Mouse (Mus musculus) embryo, embryonic 11 days (tissue): ENCODE results near the gene Car5a.

ENCODE experiments used
- DNase-seq: peaks from one replicate; pipeline ENCODE4 v3.0.0-alpha.2; 2015

The Car5a gene

GRCm38 (mm10) chr8:121954981-121955555, 10.4 kb upstream of the Car5a start:
- no peak for DNase-seq

DNA sequence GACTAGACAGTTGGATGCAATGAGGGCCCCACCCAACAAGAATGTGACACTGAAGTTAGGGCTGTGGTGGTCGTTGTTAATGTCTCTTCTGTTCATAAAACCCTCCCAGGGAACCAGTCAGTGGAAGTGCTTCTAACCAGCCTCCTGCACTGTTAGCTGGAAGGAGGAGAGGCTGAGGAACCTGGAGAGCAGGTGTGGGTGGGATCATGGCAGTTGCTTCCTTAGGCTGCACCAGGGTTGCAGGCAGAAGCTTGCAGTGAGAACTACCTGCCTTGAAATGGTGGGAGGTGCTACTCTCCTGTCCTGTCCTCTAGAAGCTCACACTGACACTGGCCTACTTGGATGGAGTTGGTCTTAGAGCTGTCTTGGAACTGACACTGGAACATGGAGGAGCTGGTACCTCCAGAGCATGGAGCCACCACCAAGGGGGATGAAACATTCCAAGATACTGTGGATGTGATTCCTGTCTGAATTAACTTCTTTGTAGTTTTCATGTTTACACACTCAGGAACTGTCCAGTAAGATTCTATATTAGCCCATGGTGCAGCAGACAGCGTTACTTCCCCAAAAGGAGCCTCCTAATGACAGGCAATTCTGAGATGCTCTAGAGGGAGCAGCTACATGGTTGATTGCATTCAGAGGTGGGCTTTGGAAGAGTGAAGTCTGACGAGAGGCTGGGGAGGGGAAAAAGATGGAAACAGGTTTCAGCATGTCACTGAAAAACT, 9.3 kb upstream of the Car5a start:
- no peak for DNase-seq

DNA sequence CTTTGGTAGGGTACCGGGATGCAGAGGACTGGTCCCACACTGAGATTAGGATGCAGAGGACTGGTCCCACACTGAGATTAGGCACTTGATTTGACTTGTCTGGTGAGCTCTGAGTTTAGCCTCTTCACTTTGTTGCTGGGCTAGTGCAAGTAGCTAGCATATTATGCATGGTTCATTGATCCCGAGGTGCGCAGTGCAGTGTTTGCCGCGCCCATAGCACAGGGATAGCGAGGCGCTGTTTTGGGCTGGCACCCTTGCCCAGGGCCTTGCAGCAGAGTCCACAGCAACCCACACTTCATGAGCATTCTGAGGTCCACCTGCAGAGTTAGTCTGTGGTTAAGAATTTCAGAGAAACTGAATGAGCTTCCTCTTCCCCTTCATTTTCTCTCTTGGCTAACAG, 8.1 kb upstream of the Car5a start:
- DNase-seq: no peak

- DNase-seq: no peak
Measured at GRCm38 (mm10) chr8:121952122-121952521, 7.4 kb upstream of the Car5a start.

- no peak for DNase-seq
Measured at GRCm38 (mm10) chr8:121951656-121952009, 6.9 kb upstream of the Car5a start.

DNA sequence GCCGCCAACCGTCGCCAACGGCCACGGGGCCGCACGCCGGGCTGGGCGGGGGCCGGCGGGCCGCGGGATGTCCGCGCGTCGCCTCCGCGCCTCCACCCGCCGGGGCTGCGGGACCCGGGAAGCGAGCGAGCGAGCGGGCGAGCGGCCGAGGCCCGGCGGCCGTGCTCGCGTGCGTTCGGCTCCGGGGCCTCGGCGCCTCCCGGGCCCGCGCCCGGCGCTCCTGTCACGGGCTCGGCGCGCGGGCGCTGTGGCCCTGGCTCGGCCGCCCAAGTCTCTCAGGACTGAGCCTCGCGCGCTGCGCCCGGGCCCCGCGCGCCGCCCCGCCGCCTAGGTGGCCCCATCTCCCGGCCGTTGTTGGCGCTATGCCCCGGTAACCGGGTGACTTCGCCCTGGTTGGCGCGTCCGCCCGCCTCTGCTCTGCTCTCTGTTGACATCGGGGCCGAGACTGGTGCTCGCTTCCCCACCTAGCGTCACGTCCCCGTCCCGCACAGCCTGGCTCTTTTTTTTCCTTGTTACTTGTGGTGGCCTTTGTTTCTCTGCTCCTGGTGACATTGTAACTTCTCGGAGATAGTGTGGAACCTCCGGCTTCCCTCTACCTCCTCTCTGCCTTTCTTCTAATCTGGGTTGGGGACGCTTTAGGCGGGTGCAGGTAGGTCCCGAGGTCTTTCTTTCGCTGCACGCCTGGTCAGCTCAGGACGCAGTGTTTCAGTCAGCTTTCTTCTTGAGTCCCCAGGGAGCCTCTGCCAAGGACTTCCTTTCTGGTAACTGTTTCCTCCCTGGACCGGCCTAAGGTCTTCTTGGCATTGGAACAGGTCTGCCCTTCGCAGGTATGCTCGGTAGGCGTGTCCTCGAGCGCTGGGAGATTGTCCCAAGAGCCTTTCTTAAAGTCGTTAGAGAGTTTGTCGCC, 6.3 kb upstream of the Car5a start:
- peak; percentile 56 for DNase-seq

DNA sequence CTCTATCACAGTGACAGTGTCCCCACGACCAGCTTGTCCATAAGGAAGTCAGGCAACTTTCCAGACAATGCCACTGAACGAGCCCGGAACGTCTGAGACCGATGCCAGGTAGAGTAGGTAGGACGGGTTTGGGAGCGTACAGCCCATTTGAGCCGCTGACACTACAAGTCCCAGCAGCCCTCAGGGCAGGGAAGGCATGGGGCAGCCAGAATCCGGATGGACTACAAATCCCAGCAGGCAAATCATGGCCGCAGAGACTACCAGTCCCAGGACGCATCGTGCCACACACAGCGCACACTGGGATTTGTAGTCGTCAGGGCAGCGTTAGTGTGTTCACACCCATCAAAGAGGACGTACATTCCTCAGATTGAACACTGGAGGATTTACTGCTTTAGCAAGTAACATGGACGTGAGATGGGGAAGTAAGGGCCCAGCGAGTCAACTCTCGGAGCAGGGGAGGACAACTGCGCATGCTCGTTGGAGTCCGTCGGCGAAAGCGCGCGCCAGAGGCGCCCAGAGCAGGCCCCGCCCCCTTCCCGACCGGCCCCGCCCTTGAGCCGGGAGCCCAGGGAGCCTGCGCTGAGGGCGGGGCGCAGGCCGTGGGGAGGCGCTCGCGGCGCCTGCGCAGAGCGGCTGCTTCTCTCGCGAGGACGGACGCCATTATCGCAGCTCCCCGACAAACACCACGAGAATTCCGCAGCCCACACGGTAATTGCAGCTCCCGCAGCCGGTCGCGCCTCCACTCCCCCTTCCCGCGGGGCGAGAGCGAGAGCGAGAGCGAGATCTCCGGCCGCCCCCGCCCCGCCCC, 5.4 kb upstream of the Car5a start:
- peak; percentile 99 for DNase-seq

DNA sequence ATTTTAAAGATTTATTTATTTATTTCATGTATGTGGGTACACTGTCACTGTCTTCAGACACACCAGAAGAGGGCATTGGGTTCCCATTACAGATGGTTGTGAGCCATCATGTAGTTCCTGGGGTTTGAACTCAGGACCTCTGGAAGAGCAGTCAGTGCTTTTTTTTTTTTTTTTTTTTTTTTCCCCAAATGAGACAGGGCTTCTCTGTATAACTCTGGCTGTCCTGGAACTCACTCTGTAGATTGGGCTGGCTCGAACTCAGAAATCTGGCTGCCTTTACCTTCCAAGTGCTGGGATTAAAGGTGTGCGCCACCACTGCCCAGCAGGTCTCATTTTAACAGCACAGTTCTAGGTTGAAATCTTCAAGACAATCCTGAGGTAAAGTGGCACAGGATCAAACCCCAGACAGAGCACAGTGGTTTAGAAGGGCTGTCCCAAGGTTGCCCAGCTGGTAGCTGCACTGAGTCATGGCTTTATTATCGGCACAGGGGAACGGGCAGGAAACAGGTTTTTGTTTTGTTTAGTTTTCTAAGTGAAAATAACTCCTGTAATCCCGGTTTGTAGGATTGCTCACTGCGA, 4.6 kb upstream of the Car5a start, which contains the start of gene Banp:
TSS of gene Banp (plus strand) at position 529 of the 579 bp plus-strand sequence.
- DNase-seq: no peak

- no peak for DNase-seq
Measured at GRCm38 (mm10) chr8:121948321-121949145, 3.8 kb upstream of the Car5a start.

DNA sequence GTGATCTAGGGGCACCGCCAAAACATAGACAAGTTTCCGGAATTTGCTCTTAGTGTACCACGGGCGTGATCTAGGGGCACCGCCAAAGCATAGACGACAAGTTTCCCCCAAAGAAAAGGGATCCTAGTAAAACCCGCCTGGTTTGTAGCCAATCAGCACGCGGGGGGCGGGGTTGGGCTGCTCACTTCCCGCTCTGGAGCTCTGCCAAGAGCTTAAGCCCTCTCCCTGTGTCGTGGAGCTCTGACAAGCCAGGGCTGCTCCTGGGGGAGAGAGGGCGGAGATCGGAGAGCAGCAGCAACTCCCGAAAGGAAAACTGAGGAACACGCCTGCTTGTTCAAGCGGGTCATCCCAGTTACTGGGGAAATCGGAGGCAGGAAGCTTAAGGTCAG, 3.0 kb upstream of the Car5a start:
- DNase-seq: peak; percentile 96

DNA sequence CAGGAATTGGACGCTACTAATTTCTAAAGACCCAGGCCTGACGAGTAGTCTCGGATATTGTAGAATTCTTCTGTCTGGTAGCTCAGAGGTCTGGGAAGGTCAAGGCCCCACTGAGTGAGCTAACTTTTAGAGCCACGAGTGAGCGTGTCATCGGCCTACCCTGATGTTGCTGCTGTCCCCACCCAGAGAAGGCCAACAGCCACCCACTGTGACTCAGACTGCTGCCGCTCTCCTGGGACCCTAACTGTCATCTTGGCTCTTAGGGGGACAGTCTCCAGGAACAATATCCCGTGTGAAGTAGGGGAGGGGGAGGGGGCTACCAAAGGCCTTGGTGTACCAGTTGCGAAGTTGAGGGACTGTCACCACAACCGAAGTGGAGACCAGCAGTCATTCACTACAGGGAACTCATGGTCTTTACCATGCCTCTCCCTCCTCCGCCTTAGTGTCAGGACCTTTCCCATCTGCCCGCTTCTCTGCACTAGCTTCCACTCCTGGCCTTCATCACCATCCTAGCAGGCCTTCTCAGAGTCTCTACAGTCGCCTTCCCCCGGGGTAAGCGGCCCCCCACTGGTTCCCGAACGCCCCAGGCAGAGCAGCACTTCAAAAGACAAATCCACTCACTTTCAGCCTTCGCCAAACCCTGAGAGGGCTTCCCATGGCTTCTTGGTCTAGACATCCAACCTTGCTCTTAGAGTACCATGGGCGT, 2.5 kb upstream of the Car5a start:
- DNase-seq: no peak

- no peak for DNase-seq
Measured at GRCm38 (mm10) chr8:121946351-121946750, 1.6 kb upstream of the Car5a start.

DNA sequence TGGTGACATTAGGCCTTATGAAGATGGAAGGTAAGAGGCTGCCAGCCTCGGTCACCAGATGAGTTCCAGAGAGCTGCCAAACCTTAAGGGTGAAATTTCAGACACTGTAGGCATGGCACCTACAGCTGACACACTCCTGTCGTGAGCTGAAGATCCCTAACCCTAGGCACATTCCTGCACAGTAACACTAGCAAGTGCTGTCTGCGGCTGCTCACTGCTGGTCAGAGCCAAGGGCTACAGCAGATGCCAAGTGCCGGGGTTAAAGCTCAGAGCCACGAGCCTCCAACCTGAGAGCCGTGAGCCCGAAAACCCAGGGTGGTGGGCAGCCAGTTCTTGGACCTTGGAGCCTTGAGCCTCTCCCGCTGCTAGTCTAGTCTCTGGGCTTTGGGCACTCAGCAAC, 988 bp downstream of the Car5a start:
- no peak for DNase-seq

DNA sequence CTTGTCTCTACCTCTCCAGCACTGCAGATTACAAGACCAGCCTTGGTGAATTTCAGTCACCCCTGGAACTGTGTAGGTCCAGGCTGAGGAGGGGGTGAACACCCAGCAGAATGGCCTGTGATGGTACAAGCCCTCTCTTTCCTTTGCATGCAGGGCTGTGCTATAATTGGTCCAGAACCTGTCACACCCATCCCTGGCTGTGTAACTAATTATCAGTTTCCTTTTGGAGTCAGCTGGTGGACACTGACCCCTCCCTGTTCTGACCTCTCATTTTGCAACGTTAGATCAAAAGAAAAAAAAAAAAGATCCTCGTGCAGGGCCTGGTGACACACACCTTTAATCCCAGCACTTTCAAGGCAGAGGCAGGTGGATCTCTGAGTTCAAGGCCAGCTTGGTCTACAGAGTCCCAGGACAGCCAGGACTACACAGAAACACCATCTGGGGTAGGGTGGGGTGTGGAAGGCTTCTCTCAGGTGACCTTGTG, 1.6 kb downstream of the Car5a start:
- no peak for DNase-seq

DNA sequence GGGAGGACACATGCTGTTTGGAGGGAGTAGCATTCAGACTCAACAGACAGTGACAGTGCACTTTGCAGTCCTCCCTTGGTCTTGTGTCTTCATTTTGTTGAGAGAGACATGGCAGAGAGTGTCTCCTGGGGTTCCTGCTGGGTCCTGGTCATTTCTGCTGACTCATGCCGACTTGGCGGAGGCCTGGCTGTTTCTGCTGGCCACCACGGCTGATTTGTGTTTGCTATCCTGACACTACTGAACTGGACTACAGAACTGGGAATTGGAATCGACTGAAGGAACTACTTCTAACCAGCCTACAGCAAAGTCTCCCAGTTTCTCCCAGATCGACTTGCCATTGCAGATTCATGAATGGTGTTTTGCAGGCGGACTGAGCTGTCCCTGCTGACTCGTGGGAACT, 6.0 kb downstream of the Car5a start:
- no peak for DNase-seq

DNA sequence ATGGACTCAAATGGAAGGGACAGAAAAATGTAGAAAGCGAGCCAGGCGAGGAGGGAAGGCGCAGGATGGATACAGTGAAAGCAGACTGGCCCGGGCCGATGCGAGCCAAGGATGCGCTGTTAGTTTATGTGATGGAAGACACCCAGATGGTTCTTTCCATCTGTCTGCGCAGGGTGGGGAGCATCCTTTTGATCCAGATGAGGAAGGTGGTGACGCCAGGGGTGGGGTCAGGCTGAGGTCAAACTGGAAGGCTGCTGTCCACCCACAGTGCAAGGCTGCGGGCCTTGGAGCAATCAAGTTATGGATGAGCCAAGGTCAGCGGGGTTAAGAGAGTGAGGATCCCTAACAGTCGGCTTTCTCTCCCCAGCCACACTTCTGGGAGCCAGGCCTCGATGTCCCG, 8.3 kb downstream of the Car5a start:
- DNase-seq: peak; percentile 27

DNA sequence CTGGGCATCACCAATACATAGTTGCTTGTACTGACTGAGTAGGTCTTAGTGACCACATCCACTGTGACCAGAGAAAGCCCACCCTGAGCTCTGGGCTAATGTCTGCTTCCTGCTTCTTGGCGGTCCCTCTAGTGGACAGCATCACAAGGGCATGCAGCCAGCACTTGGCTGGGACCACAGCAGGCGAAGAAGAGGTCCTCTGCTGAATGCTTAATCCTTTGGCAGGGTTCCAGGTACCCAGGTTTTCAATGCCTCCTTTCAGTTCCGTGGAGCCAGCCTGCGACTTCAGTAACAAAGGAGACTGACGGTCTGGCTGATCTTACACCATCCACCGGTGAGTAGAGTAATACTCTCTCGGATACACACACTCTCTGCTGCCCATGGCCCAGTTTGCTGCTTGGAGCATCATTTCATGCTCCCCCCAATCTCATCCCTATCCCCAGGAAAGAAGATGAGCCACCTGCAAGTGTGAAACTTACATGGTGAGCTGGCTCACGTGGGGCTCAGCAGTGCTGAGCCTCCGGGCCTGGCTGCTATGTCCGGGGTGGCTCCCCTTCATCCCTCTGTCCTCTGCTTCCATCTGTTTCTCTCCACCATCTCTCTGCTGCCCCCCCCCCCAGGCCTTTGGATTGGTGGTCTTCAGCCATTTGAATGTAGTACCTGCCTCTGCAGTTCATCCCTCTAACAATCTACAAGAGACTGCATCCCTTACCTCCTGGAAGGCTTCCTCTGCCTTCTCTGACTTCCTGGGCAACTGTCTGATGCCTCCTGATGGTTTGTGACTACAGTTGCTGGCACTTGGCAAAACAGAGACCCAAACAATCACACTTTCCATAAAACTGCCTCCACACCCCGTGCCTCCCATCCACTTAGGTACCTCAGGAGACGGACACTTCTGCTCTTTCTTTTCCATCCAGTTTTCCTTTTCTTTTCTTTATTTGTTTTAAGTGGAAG, 9.1 kb downstream of the Car5a start:
- DNase-seq: peak; percentile 54

- DNase-seq: no peak
Measured at GRCm38 (mm10) chr8:121934923-121935322, 9.8 kb downstream of the Car5a start.

DNA sequence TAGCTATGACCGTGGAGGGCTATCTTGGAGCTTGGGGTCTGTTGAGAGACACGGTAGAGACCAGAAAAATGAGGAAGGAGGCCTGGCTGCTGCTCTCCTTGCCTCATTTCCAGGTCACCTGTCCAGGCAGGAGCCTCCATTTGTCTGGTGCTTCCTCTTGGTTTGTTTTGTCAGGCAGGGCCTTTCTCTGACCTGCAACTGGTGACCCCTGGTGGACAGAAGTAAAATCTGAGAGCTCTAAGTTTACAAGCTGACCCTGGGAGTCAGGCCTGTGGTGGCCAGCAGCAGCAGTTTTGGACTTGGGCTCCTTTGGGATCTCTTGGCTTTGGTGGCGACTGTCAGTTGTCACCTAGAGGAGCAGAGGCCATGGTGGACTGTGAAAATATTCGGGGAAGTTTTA, 10.2 kb downstream of the Car5a start:
- DNase-seq: peak; percentile 70
